Mouse (Mus musculus): ENCODE results near the gene Tspan18. TPM values are rescaled to one million over a fixed set of nuclear protein-coding genes. Genes with fewer than 3 reads are reported as not detected.

Gene Tspan18
- polyA plus RNA-seq, 1 experiment from 2014 or later = 54.1 TPM

DNA sequence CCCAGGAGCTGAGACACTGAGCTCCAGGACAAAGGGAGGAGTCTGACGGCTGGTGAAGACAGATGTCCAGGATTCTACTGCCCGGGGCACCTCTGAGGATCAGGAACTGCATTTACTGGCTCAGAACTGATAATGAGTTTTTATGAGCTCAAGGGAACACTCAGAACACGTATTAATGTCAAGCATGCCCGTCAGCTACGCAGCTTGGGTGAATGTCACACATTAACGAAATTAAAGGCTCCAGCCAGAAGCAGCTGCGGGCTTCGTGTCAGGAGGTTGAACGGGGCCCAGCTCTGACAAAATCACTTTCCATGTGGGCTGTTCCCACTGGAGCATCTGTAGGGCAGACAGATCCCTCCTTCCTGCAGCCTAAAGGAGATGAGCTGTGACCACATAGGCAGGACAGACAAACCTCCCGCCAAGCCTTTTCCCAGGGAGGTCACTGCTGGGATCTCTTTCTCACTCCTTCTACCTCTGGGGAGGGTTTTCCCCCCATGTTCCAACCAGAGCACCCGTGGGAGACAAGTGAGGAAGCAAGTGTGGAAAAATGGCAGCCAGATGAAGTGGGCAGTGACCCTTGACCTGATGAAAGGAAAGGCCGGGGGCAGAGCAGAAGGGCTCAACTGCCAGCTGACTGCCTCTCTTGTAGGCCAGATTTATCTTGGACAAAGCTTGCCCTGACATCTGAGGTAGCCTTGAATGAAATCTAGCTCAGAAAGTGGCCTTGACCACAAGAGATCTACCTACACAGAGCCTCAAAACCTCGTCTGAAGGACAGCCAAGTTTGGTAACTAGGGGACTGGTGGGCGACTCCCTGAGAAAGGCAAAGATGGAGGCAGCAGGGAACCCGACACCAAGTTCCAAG is 20.3 kb downstream of the Tspan18 start:
- Histone ChIP-seq H3K4me3 (ENCODE audit: low read depth, low read length) (no peak overlapping the region), H3K36me3 (ENCODE audit: control insufficient read depth, insufficient read depth, low read length) (no peaks in the 10 kb centered on the region), H3K4me2 (ENCODE audit: low read depth, low read length, severe bottlenecking) (no peak overlapping the region), H3K27me3 (ENCODE audit: control insufficient read depth, insufficient read depth, low read length) (no peaks in the 10 kb centered on the region), H3K27ac (ENCODE audit: low read depth, low read length) (0 out of 2 replicates have a peak overlapping the region, but pooled peaks have one; percentile 50), H3K4me1 (replicated peaks; ENCODE audit: control insufficient read depth, insufficient read depth, low read length) (peaks cover 4% of the 10 kb centered on the region; the same call in 1 of the 2 replicates), H3K9ac (ENCODE audit: low read length) (no peak overlapping the region), H3K9me3 (ENCODE audit: control insufficient read depth, low read length) (no peaks in the 10 kb centered on the region)
- WGBS = 57% methylated on average over 15 of the region's 15 CpGs
- DNase-seq (ENCODE audit: low spot score) = no peak
- ATAC-seq (replicated peaks; ENCODE audit: low FRiP score) = no peak

DNA sequence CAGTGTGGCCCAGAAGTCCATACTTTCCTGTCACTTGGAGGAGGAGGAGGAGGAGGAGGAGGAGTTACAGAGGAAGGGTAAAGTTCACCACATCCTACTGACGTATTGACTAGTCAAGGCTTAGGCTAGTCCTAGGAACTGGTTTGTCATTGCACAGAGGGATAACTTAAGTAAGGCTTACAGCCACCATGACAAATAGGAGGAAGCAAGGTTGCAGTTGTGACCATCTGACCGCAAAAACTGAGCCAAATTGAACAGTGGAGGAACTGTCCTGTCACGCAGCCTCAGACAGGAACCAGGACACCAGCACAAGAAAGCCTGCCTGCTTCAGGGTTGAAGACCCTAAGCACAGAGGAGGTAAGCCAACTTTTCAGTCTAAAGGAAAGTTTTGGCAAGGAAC is 21.8 kb downstream of the Tspan18 start:
- H3K36me3 ChIP-seq (ENCODE audit: control insufficient read depth, insufficient read depth, low read length) = no peaks in the 10 kb centered on the region
- peaks cover 4% of the 10 kb centered on the region; the same call in 1 of the 2 replicates for H3K4me1 ChIP-seq (replicated peaks; ENCODE audit: control insufficient read depth, insufficient read depth, low read length)

DNA sequence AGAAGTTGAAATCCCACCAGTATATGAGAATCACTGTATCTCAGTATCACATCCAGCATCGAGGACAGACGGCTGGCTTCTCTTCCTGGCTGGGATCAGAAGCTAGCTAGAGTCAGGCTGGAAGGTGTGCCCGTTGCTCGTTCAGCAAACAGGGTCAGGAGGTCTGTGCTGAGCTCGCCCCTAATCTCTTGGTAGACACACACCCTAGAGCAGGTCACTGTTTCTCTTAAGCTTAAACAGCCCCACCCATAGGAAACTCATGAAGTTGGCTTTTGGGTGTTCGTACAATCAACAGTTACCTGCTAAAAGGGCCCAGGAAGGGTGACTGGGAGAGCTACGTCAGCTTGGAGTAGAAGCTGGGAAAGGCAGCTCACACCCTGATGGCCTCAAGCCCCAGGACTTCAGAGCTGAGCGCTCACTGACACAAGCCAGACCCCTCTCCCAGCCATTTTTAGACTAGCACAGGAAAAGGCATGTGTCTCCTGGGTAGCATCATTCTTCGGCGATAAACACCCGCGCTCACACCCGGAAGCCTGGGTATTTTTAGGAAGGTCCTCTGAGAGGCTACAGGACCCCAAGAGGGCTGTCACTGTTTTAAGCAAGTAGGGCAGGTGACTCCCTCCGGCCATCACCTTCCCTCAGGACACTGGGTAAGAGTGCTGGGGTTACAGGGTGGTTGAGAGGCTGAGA is 24.4 kb downstream of the Tspan18 start:
- H3K27me3 ChIP-seq (ENCODE audit: control insufficient read depth, insufficient read depth, low read length) = no peaks in the 10 kb centered on the region
- H3K9ac ChIP-seq (ENCODE audit: low read length) = no peak overlapping the region
- H3K4me2 ChIP-seq (ENCODE audit: low read depth, low read length, severe bottlenecking) = no peak overlapping the region
- no peaks in the 10 kb centered on the region for H3K9me3 ChIP-seq (ENCODE audit: control insufficient read depth, low read length)
- ATAC-seq (replicated peaks; ENCODE audit: low FRiP score) = no peak
- H3K27ac ChIP-seq (ENCODE audit: low read depth, low read length) = no peak overlapping the region
- H3K4me3 ChIP-seq (ENCODE audit: low read depth, low read length) = no peak overlapping the region
- DNase-seq (ENCODE audit: low spot score) = no peak
- H3K36me3 ChIP-seq (ENCODE audit: control insufficient read depth, insufficient read depth, low read length) = no peaks in the 10 kb centered on the region
- WGBS = 92% methylated on average over 14 of the region's 14 CpGs
- peaks cover 2% of the 10 kb centered on the region; the same call in 1 of the 2 replicates for H3K4me1 ChIP-seq (replicated peaks; ENCODE audit: control insufficient read depth, insufficient read depth, low read length)

More for the DNA sequence above, 21.8 kb downstream of the Tspan18 start:
- WGBS = 87% methylated on average over 3 of the region's 3 CpGs
- Histone ChIP-seq H3K9me3 (ENCODE audit: control insufficient read depth, low read length) (no peaks in the 10 kb centered on the region), H3K9ac (ENCODE audit: low read length) (no peak overlapping the region), H3K4me2 (ENCODE audit: low read depth, low read length, severe bottlenecking) (no peak overlapping the region), H3K27me3 (ENCODE audit: control insufficient read depth, insufficient read depth, low read length) (no peaks in the 10 kb centered on the region), H3K4me3 (ENCODE audit: low read depth, low read length) (no peak overlapping the region), H3K27ac (ENCODE audit: low read depth, low read length) (no peak overlapping the region)
- no peak for DNase-seq (ENCODE audit: low spot score)
- ATAC-seq (replicated peaks; ENCODE audit: low FRiP score) = no peak

DNA sequence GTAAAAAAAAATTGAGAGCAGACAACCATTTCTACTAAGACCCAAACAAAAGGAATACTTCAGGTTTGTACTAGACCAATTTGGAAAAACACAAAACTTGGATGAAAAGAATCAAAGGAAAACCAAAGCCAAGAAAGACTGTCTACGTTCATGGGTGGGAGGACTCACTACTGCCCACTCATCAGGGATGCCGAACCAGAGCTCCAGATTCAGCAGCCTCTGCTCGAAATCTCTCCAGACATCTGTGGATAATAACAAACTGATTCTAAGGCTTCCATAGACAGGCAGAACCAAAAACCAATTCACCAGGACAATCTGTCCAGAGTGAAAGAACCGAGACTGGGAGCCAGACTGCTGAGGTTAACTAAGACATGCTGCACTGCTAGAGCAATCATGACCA is 27.4 kb downstream of the Tspan18 start:
- DNase-seq (ENCODE audit: low spot score) = no peak
- no peak for ATAC-seq (replicated peaks; ENCODE audit: low FRiP score)
- peaks cover 17% of the 10 kb centered on the region for H3K4me1 ChIP-seq (replicated peaks; ENCODE audit: control insufficient read depth, insufficient read depth, low read length)
- WGBS = 89% methylated on average over 4 of the region's 4 CpGs
- no peak overlapping the region for H3K27ac ChIP-seq (ENCODE audit: low read depth, low read length)
- H3K9ac ChIP-seq (ENCODE audit: low read length) = no peak overlapping the region
- no peak overlapping the region for H3K4me2 ChIP-seq (ENCODE audit: low read depth, low read length, severe bottlenecking)
- no peaks in the 10 kb centered on the region for H3K36me3 ChIP-seq (ENCODE audit: control insufficient read depth, insufficient read depth, low read length)
- no peaks in the 10 kb centered on the region for H3K27me3 ChIP-seq (ENCODE audit: control insufficient read depth, insufficient read depth, low read length)
- no peak overlapping the region for H3K4me3 ChIP-seq (ENCODE audit: low read depth, low read length)
- H3K9me3 ChIP-seq (ENCODE audit: control insufficient read depth, low read length) = no peaks in the 10 kb centered on the region

DNA sequence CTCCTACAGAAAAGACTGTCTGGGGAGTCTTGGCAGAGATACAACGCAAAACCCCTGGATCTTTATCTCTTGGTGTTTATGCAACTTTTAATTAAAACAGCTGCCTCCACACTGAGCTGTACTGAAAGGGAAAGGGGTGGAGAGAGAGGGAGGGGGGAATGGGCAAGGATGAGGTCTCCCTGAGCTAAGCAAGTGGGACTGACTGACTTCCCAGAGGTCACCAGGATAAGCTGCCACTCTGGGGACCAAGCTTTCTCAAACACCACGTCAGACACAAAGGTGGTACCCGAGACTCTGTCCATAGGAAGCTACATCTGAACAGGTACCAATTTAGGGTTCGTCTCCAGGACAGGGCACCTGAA is 30.1 kb downstream of the Tspan18 start:
- no peaks in the 10 kb centered on the region for H3K9me3 ChIP-seq (ENCODE audit: control insufficient read depth, low read length)
- 28% methylated on average over 4 of the region's 4 CpGs for WGBS
- ATAC-seq (replicated peaks; ENCODE audit: low FRiP score) = peak; percentile 58; the same call in 1 of the 2 replicates
- no peaks in the 10 kb centered on the region for H3K27me3 ChIP-seq (ENCODE audit: control insufficient read depth, insufficient read depth, low read length)
- no peak for DNase-seq (ENCODE audit: low spot score)
- H3K4me3 ChIP-seq (ENCODE audit: low read depth, low read length) = no peak overlapping the region
- peak overlapping the region; percentile 89 for H3K27ac ChIP-seq (ENCODE audit: low read depth, low read length)
- H3K4me1 ChIP-seq (replicated peaks; ENCODE audit: control insufficient read depth, insufficient read depth, low read length) = peaks cover 19% of the 10 kb centered on the region
- peak overlapping the region; percentile 18; the same call in 1 of the 2 replicates for H3K4me2 ChIP-seq (ENCODE audit: low read depth, low read length, severe bottlenecking)
- peak overlapping the region; percentile 41 for H3K9ac ChIP-seq (ENCODE audit: low read length)
- H3K36me3 ChIP-seq (ENCODE audit: control insufficient read depth, insufficient read depth, low read length) = no peaks in the 10 kb centered on the region

DNA sequence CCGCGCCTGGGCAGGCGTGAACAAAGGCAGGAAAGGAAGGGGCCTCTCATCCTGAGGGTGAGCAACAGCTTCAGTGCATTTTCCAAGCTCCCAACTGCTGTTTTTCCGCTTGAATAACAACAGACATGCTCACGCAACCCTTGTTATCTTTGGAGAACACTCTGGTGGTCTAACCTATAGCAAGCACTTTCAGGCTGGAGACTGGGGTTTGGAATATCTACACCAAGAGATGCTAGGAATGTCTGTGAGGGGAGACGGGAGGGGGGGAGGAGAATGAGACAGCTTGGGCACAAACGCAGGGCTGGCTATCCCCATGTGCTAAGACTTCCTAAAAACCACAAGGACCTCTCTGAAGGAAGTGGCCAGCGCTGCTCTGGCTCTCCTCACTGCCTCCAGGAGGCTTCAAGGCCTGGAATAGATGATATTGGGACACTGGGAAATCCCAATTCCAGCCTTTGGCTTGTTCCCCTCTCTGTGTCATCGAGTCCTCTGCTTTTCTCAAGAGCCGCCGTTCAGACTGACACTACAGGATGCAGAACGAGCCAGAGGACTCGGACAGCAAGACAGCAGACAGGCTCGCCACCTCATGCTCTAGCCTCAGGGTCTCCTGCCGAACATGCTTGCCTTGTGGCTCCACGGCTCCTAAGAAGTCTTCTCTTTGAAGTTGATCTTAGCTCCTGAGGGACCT is 30.6 kb downstream of the Tspan18 start:
- Histone ChIP-seq H3K4me3 (ENCODE audit: low read depth, low read length) (no peak overlapping the region), H3K4me1 (replicated peaks; ENCODE audit: control insufficient read depth, insufficient read depth, low read length) (peaks cover 19% of the 10 kb centered on the region), H3K36me3 (ENCODE audit: control insufficient read depth, insufficient read depth, low read length) (no peaks in the 10 kb centered on the region), H3K27ac (ENCODE audit: low read depth, low read length) (peak overlapping the region; percentile 89), H3K4me2 (ENCODE audit: low read depth, low read length, severe bottlenecking) (peak overlapping the region; percentile 18; the same call in 1 of the 2 replicates), H3K9ac (ENCODE audit: low read length) (peak overlapping the region; percentile 41), H3K9me3 (ENCODE audit: control insufficient read depth, low read length) (no peaks in the 10 kb centered on the region), H3K27me3 (ENCODE audit: control insufficient read depth, insufficient read depth, low read length) (no peaks in the 10 kb centered on the region)
- ATAC-seq (replicated peaks; ENCODE audit: low FRiP score) (peak; percentile 78), DNase-seq (ENCODE audit: low spot score) (no peak)
- WGBS = 5% methylated on average over 16 of the region's 16 CpGs

DNA sequence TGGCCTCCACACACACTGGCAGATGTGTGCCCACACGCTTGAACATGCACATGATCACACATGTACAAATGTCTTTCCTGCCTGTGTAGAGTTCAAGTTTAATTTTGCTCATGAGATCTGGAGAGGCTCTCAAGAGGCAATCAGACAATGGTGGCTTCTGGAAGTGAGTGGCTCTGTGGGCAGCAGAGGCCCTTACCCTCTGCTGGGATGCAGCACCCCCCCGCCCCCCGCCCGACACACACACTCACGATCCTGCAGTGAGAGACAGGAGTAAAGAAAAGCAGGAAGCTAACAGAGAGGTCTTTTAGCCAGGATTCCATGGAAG is 31.1 kb downstream of the Tspan18 start:
- DNase-seq (ENCODE audit: low spot score) (peak; percentile 76), ATAC-seq (replicated peaks; ENCODE audit: low FRiP score) (no peak)
- Histone ChIP-seq H3K4me3 (ENCODE audit: low read depth, low read length) (no peak overlapping the region), H3K4me1 (replicated peaks; ENCODE audit: control insufficient read depth, insufficient read depth, low read length) (peaks cover 19% of the 10 kb centered on the region), H3K4me2 (ENCODE audit: low read depth, low read length, severe bottlenecking) (no peak overlapping the region; the same call in 1 of the 2 replicates), H3K27ac (ENCODE audit: low read depth, low read length) (peak overlapping the region; percentile 89), H3K9ac (ENCODE audit: low read length) (peak overlapping the region; percentile 41), H3K27me3 (ENCODE audit: control insufficient read depth, insufficient read depth, low read length) (no peaks in the 10 kb centered on the region), H3K36me3 (ENCODE audit: control insufficient read depth, insufficient read depth, low read length) (no peaks in the 10 kb centered on the region), H3K9me3 (ENCODE audit: control insufficient read depth, low read length) (no peaks in the 10 kb centered on the region)
- WGBS = 23% methylated on average over 5 of the region's 5 CpGs

DNA sequence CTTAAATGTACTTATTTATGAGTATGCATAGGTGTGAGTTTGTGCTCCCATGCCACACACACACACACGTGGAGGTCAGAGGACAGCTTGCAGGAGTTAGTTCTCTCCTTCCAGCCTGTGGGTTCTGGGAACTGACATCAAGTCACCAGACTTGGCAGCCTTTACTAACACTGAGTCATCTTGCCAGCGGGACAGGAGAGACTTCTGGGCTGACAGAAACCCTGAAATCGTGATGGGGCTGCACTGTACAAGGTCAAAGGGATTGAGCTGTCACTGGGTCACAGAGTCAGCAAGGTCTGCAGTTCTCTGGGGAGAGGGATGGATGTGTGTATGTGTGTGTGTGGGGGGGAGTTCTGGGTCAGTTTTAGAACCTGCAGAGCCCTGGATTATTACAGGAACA is 36.6 kb downstream of the Tspan18 start:
- no peak for ATAC-seq (replicated peaks; ENCODE audit: low FRiP score)
- DNase-seq (ENCODE audit: low spot score) = no peak
- Histone ChIP-seq H3K4me1 (replicated peaks; ENCODE audit: control insufficient read depth, insufficient read depth, low read length) (peaks cover 3% of the 10 kb centered on the region), H3K4me2 (ENCODE audit: low read depth, low read length, severe bottlenecking) (no peak overlapping the region), H3K27ac (ENCODE audit: low read depth, low read length) (no peak overlapping the region), H3K4me3 (ENCODE audit: low read depth, low read length) (no peak overlapping the region), H3K9ac (ENCODE audit: low read length) (no peak overlapping the region), H3K9me3 (ENCODE audit: control insufficient read depth, low read length) (no peaks in the 10 kb centered on the region; the same call in 1 of the 2 replicates), H3K36me3 (ENCODE audit: control insufficient read depth, insufficient read depth, low read length) (peaks cover 5% of the 10 kb centered on the region; the same call in 1 of the 2 replicates), H3K27me3 (ENCODE audit: control insufficient read depth, insufficient read depth, low read length) (no peaks in the 10 kb centered on the region)
- 87% methylated on average over 3 of the region's 3 CpGs for WGBS

Measured in forebrain, embryonic 11.5 days (tissue).